Mouse (Mus musculus): Measurements from ENCODE around the gene Crebzf.

Gene Crebzf

DNA sequence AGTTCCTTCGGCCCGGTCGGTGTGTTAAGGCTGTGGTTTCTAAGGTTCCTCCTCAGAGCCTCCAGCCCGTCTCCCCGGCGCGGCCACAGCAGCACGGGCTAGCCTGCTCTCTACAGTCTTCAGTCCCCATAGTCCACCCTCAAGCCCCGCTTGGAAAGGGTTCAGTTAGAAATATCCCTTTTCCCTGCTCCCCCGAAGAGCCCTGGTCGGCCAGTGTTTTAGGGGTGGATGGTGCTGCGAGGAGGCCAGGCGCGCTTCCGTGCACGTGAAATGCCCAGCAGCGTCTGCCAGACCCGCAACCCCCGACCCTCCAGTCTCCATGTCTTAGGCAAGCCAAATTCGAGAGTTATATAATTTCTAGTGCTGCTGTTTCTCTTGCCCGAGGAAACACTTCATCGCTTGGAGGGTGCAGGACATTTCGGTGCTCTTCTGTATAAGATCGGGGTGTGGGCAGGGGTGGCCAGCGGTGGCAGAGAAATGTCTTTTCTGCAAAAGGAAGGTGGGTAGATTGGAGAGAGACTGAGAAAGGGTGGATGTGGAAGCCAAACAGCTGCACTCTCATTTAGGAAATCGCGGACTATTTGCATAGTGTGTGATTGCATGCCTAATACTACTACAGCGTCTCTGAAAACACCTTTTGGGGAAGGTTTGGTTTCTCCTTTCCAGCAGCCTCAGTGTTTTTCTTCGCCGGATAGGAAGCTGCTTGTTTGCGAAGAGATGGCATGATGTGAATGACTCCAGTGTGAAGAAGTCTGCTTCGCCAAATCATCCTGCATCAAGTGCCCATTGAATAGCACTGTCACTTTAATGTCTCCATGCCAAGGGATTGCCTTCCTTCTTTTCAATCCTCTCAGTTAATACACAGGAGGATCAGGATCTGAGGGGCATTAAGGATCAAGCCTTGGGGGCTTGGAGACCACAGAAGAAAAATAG is 34.0 kb downstream of the Crebzf start, which contains the start of gene Dlg2:
Gene Dlg2, plus strand, starts transcription at position 360 of the 933 bp plus-strand sequence.
- DNase-seq (ENCODE audit: low spot score in 2 of 2), result no peak

- no peak for DNase-seq (ENCODE audit: low spot score in 2 of 2)
Measured at GRCm38 (mm10) chr7:90482607-90483006, 40.1 kb downstream of the Crebzf start.

All from spleen, postnatal 14 days (tissue).